Mouse (Mus musculus): ENCODE measurements around the gene Smarcc2. TPM values are rescaled to one million over a fixed set of nuclear protein-coding genes. Genes with fewer than 3 reads are reported as not detected.
A peak's percentile ranks its signal among the peaks of the same experiment; 100 is the strongest.
"Not testable (repeated sequence)": the region's sequence is repeated elsewhere in the genome, so short reads cannot be mapped to it uniquely, and the experiment has no call there.

Gene Smarcc2
- polyA plus RNA-seq, 1 experiment from 2014 or later: 64.5 TPM

DNA sequence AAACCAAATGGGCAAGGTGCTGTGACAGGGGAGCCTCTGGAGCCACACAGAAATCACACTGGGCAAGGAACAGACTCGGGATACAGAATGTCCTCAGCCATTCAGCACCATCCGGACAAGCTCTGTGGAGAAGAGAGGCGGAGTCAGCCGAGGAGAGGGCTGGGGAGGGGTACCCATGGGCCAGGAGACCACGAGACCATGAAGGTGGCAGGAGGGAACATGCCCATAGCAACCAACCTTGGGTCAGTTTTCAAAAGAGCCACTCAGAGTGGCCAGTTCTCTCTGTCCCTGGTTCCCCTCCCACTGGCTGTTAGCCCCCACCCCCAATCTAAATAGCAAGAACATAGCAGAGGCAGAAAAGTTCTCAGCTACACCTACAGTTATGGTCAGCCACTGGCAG lies 31.9 kb downstream of the Smarcc2 start:
- no peak for ATAC-seq (ENCODE audit: low FRiP score, low TSS enrichment)
- H3K27me3 ChIP-seq (ENCODE audit: insufficient read depth, low read length): no peaks in the 10 kb centered on the region
- peak overlapping the region; percentile 88; the same call in 1 of the 2 replicates for H3K9ac ChIP-seq (replicated peaks; ENCODE audit: low read length)
- H3K4me3 ChIP-seq (ENCODE audit: low read length): no peak overlapping the region; the same call in 1 of the 2 replicates
- H3K4me1 ChIP-seq (ENCODE audit: insufficient read depth, low read length): peaks cover 39% of the 10 kb centered on the region
- H3K4me2 ChIP-seq (replicated peaks; ENCODE audit: low read depth, low read length): peak overlapping the region; percentile 64
- no peaks in the 10 kb centered on the region for H3K9me3 ChIP-seq (ENCODE audit: low read length)
- peaks cover 47% of the 10 kb centered on the region for H3K36me3 ChIP-seq (ENCODE audit: insufficient read depth, low read length)
- 43% methylated on average over 5 of the region's 5 CpGs for WGBS
- peak overlapping the region; percentile 98; the same call in 1 of the 2 replicates for H3K27ac ChIP-seq (ENCODE audit: low read length)

DNA sequence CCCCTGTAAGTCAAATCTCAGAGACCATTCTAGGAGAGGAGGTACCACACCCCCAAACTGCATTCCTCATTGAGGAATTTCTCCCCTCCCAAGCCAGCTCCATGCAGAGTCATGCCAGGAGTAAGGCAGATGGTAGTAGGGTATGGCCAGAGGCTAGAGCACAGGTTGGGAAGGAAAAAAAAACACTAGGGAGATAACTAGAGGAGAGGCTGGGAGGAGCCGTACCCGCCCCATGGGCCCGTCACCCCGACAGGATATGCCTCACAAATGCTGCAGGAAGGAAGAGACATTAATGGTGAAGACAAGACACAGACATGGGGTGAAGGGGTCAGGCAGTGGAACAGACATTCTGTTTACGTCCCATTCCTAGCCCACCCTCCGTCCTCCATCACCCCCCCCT lies 32.4 kb downstream of the Smarcc2 start:
- Histone ChIP-seq H3K9me3 (ENCODE audit: low read length) (no peaks in the 10 kb centered on the region), H3K27ac (ENCODE audit: low read length) (peak overlapping the region; percentile 98), H3K9ac (replicated peaks; ENCODE audit: low read length) (peak overlapping the region; percentile 88), H3K4me2 (replicated peaks; ENCODE audit: low read depth, low read length) (peak overlapping the region; percentile 64), H3K4me1 (ENCODE audit: insufficient read depth, low read length) (peaks cover 39% of the 10 kb centered on the region), H3K4me3 (ENCODE audit: low read length) (peak overlapping the region; percentile 67), H3K36me3 (ENCODE audit: insufficient read depth, low read length) (peaks cover 46% of the 10 kb centered on the region), H3K27me3 (ENCODE audit: insufficient read depth, low read length) (no peaks in the 10 kb centered on the region)
- no peak for ATAC-seq (ENCODE audit: low FRiP score, low TSS enrichment)
- 43% methylated on average over 6 of the region's 6 CpGs for WGBS

DNA sequence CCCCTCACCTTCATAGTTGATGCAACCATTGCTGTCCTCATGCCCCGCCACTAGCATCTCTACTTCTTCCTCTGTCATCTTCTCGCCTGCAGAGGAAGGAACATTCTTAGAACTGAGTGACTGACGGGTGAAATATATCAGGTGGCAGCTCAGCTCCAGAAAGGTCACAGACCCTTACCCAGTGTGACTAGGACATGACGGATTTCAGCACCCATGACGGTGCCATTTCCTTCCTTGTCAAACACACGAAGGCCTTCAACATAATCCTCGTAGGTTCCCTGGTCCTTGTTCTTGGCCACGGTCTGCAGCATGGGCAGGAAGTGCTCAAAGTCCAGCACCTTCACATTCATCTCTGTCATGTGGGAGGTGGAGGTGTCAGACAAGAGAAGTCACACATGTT lies 33.0 kb downstream of the Smarcc2 start:
- H3K36me3 ChIP-seq (ENCODE audit: insufficient read depth, low read length): peaks cover 42% of the 10 kb centered on the region
- H3K9me3 ChIP-seq (ENCODE audit: low read length); ATAC-seq (ENCODE audit: low FRiP score, low TSS enrichment); H3K27me3 ChIP-seq (ENCODE audit: insufficient read depth, low read length): not testable (repeated sequence)
- peaks cover 40% of the 10 kb centered on the region for H3K4me1 ChIP-seq (ENCODE audit: insufficient read depth, low read length)
- H3K9ac ChIP-seq (replicated peaks; ENCODE audit: low read length): peak overlapping the region; percentile 88
- 16% methylated on average over 8 of the region's 8 CpGs for WGBS
- peak overlapping the region; percentile 64 for H3K4me2 ChIP-seq (replicated peaks; ENCODE audit: low read depth, low read length)
- peak overlapping the region; percentile 98 for H3K27ac ChIP-seq (ENCODE audit: low read length)
- H3K4me3 ChIP-seq (ENCODE audit: low read length): peak overlapping the region; percentile 67

DNA sequence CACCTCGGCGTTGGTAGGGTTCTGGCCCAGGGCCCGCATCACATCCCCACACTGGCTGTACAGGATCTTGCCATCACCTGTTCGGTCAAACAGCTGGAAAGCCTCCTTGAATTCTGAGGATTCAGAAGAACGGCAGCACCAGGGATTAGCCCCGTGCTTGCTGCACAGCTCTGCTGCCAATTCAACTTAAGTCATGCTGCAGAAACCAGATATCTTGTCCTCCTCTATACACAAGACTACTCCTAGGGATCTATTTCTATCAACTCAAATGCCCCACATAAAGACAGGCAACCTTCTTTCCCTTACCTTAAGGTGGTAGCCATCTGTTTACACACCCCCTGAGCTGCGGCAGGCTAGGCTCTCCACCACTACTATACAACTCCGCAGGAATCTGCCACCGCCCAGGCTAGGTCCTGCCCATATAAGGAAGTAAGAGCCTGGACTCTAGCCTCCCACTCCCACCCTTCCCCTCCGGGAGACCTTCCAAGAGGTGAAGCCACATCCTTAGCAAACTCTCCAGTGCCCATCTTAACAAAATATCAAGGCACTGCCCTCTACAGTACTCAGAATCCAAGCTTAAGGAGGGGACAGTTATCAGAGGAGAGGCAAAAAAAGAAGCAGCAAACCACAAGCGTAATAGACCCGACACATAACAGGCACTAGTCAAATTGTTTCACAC lies 33.7 kb downstream of the Smarcc2 start:
- Histone ChIP-seq H3K36me3 (ENCODE audit: insufficient read depth, low read length) (peaks cover 35% of the 10 kb centered on the region), H3K27me3 (ENCODE audit: insufficient read depth, low read length) (no peaks in the 10 kb centered on the region), H3K4me3 (ENCODE audit: low read length) (peak overlapping the region; percentile 67), H3K9me3 (ENCODE audit: low read length) (no peaks in the 10 kb centered on the region), H3K9ac (replicated peaks; ENCODE audit: low read length) (peak overlapping the region; percentile 88), H3K27ac (ENCODE audit: low read length) (peak overlapping the region; percentile 98), H3K4me2 (replicated peaks; ENCODE audit: low read depth, low read length) (peak overlapping the region; percentile 64), H3K4me1 (ENCODE audit: insufficient read depth, low read length) (peaks cover 47% of the 10 kb centered on the region)
- 13% methylated on average over 12 of the region's 12 CpGs for WGBS
- ATAC-seq (ENCODE audit: low FRiP score, low TSS enrichment): peak; percentile 72

DNA sequence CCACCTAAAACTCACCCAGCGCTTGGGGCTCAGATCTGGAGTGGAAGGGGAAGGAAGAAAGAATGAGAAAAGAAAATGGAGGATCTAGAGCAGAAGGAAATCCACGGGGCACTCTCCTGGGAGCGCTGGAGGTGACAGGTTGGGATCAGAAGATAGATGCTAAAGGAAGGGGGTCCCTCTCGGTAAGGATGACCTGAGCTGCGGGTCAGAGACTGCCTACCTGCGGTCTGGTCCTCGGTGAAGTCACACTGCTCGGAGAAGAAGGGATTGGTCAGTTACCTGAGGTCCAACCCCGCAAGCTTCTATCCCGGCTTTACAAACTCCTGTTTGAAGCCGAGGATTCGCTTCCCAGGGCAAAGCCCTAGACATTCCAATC lies 34.3 kb downstream of the Smarcc2 start:
- Histone ChIP-seq H3K4me3 (ENCODE audit: low read length) (peak overlapping the region; percentile 67), H3K9me3 (ENCODE audit: low read length) (no peaks in the 10 kb centered on the region), H3K4me2 (replicated peaks; ENCODE audit: low read depth, low read length) (peak overlapping the region; percentile 64), H3K9ac (replicated peaks; ENCODE audit: low read length) (peak overlapping the region; percentile 88), H3K36me3 (ENCODE audit: insufficient read depth, low read length) (peaks cover 30% of the 10 kb centered on the region), H3K27ac (ENCODE audit: low read length) (peak overlapping the region; percentile 98), H3K27me3 (ENCODE audit: insufficient read depth, low read length) (no peaks in the 10 kb centered on the region), H3K4me1 (ENCODE audit: insufficient read depth, low read length) (peaks cover 53% of the 10 kb centered on the region)
- 0% methylated on average over 12 of the region's 12 CpGs for WGBS
- peak; percentile 32 for ATAC-seq (ENCODE audit: low FRiP score, low TSS enrichment)

DNA sequence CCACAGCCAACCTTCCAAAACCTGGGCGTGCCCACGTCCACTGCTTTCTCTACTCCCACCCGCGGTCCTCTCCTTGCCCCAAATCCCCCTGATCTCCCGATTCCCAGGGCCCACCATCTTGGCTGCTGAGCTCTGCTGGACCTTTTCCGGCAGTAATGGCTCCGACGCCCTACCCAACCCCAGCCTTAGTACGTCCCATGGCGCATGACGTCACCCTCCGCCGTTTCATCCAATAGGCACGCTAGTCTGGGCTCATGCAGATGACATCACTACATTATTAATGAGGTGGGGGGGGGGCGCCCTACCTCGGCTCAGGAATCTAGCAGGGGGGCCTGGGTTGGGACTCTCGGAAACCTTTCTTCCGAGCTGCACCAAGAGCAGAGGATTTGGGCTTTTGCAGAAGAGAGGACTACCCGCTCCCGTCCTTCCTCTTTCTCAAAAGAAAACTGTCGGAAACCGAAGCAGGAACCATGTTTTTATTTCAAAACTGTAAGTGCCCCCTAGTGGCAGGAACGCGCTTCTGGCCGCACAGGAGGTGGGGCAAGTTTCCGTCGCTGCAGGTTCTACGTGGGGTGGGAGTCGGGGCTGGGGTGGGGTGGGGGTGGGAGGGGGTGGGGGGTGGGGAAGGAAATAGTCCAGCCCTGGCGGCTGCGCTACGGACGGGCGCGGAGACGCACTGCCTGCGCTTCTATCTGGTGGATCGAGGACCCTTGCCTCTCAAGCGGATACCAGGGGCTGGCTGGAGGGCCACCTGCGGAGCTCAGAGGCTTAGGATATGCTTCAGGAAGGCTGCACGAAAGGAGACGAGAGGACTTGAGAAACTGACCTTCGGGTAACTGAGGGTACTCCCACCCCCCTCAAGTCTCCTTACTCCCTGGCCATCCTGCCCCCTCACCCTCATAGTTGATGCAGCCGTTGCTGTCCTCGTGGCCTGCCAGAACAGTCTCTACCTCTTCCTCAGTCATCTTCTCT lies 34.9 kb downstream of the Smarcc2 start, which contains the start of gene Myl6:
Gene Myl6 (minus strand): TSS at position 451 of the 972 bp plus-strand sequence.
- H3K4me1 ChIP-seq (ENCODE audit: insufficient read depth, low read length): peaks cover 53% of the 10 kb centered on the region
- WGBS: under 1% methylated on average over 42 of the region's 45 CpGs
- peak within 1 kb of the TSS; percentile 67 for H3K4me3 ChIP-seq (ENCODE audit: low read length)
- peaks cover 25% of the 10 kb centered on the region for H3K36me3 ChIP-seq (ENCODE audit: insufficient read depth, low read length)
- H3K9ac ChIP-seq (replicated peaks; ENCODE audit: low read length): peak within 1 kb of the TSS; percentile 88
- peak within 1 kb of the TSS; percentile 98 for H3K27ac ChIP-seq (ENCODE audit: low read length)
- no peaks in the 10 kb centered on the region for H3K9me3 ChIP-seq (ENCODE audit: low read length)
- H3K27me3 ChIP-seq (ENCODE audit: insufficient read depth, low read length): no peaks in the 10 kb centered on the region
- peak; percentile 93 for ATAC-seq (ENCODE audit: low FRiP score, low TSS enrichment)
- H3K4me2 ChIP-seq (replicated peaks; ENCODE audit: low read depth, low read length): peak within 1 kb of the TSS; percentile 64

DNA sequence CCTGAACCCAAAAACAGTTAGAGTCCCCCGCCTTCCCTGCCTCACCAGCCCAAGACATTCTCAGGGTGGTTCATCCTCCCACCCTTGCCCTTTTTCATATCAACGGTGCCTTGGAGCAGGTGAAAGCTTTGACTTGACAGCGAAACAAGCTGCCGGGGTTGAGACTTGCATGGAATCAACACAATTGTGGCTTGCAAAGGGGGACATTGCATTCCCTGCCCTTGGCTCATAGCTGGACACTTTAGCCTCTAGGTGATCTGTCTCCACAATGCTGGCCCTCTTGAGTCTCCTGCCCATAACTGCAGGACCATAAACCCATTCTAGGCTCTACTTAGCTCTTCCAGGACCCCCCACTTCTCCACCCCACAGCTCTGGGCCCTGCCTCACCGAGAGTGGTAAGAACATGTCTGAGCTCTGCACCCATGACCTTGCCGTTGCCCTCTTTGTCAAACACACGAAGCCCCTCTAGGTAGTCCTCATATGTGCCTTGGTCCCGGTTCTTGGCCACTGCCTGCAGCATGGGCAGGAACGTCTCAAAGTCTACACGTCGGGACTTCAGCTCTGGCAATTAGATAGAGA lies 35.7 kb downstream of the Smarcc2 start:
- peak overlapping the region; percentile 98 for H3K27ac ChIP-seq (ENCODE audit: low read length)
- 50% methylated on average over 11 of the region's 11 CpGs for WGBS
- H3K4me1 ChIP-seq (ENCODE audit: insufficient read depth, low read length): peaks cover 51% of the 10 kb centered on the region
- H3K4me3 ChIP-seq (ENCODE audit: low read length): peak overlapping the region; percentile 67
- H3K27me3 ChIP-seq (ENCODE audit: insufficient read depth, low read length): no peaks in the 10 kb centered on the region
- ATAC-seq (ENCODE audit: low FRiP score, low TSS enrichment): no peak
- H3K9ac ChIP-seq (replicated peaks; ENCODE audit: low read length): peak overlapping the region; percentile 85
- peaks cover 19% of the 10 kb centered on the region for H3K36me3 ChIP-seq (ENCODE audit: insufficient read depth, low read length)
- no peaks in the 10 kb centered on the region for H3K9me3 ChIP-seq (ENCODE audit: low read length)
- H3K4me2 ChIP-seq (replicated peaks; ENCODE audit: low read depth, low read length): peak overlapping the region; percentile 64

DNA sequence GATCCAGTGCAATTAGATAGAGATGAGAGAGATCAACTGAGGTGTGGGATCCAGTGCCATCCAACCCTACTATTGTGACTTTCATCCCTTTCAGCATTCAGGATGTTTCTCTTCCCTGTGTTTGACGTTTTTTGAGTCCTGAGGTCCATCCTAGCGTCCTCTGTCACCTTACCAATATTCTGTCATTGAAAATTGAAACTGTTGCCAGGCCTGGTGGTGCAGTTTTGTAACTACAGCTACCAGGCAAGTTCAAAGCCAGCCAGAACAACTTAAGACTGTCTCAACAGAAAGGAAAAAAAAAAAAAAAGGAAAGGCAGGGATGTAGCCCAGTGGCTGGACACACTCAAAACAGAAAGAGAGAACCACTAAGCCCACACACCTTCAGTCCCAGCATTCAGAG lies 36.2 kb downstream of the Smarcc2 start:
- Histone ChIP-seq H3K27ac (ENCODE audit: low read length) (no peak overlapping the region), H3K27me3 (ENCODE audit: insufficient read depth, low read length) (no peaks in the 10 kb centered on the region), H3K4me3 (ENCODE audit: low read length) (peak overlapping the region; percentile 67; the same call in 1 of the 2 replicates), H3K9me3 (ENCODE audit: low read length) (no peaks in the 10 kb centered on the region), H3K4me1 (ENCODE audit: insufficient read depth, low read length) (peaks cover 46% of the 10 kb centered on the region), H3K4me2 (replicated peaks; ENCODE audit: low read depth, low read length) (peak overlapping the region; percentile 64), H3K9ac (replicated peaks; ENCODE audit: low read length) (0 out of 2 replicates have a peak overlapping the region, but pooled peaks have one; percentile 10), H3K36me3 (ENCODE audit: insufficient read depth, low read length) (peaks cover 14% of the 10 kb centered on the region)
- WGBS: 76% methylated on average over 2 of the region's 2 CpGs
- ATAC-seq (ENCODE audit: low FRiP score, low TSS enrichment): no peak

DNA sequence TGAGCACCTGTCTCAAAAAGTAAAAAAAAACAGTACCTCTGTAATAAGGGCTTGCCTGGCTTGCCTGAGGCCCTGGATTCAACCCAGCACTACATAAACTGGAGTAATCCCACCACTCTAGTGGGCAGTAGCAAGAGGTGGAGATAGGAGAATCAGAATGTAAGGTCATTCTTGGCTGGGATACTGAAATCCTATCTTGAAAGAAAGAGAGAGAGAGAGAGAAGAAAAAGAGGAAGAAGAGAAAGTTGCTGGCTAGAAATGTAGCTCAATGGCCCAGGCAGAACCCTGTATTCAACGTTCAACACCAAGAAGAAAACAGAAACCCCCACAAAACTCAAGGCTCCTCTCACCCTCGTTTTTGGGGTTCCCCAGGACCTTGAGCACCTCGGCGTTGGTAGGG lies 36.9 kb downstream of the Smarcc2 start:
- 81% methylated on average over 4 of the region's 4 CpGs for whole genome bisulfite sequencing
- Histone ChIP-seq H3K27me3 (ENCODE audit: insufficient read depth, low read length) (no peaks in the 10 kb centered on the region), H3K9ac (replicated peaks; ENCODE audit: low read length) (no peak overlapping the region), H3K4me1 (ENCODE audit: insufficient read depth, low read length) (peaks cover 39% of the 10 kb centered on the region), H3K36me3 (ENCODE audit: insufficient read depth, low read length) (peaks cover 8% of the 10 kb centered on the region; the same call in 1 of the 2 replicates), H3K4me2 (replicated peaks; ENCODE audit: low read depth, low read length) (no peak overlapping the region), H3K27ac (ENCODE audit: low read length) (no peak overlapping the region), H3K9me3 (ENCODE audit: low read length) (no peaks in the 10 kb centered on the region), H3K4me3 (ENCODE audit: low read length) (no peak overlapping the region)
- no peak for ATAC-seq (ENCODE audit: low FRiP score, low TSS enrichment)

Measured in kidney, embryonic 16.5 days (tissue).